Mouse (Mus musculus): Measurements from ENCODE around the gene Rarres2. TPM values are rescaled to one million over a fixed set of nuclear protein-coding genes. Genes with fewer than 3 reads are reported as not detected.
A peak's percentile ranks its signal among the peaks of the same experiment; 100 is the strongest.

The Rarres2 gene
- polyA plus RNA-seq, 1 experiment from 2014 or later: 68.7 TPM

DNA sequence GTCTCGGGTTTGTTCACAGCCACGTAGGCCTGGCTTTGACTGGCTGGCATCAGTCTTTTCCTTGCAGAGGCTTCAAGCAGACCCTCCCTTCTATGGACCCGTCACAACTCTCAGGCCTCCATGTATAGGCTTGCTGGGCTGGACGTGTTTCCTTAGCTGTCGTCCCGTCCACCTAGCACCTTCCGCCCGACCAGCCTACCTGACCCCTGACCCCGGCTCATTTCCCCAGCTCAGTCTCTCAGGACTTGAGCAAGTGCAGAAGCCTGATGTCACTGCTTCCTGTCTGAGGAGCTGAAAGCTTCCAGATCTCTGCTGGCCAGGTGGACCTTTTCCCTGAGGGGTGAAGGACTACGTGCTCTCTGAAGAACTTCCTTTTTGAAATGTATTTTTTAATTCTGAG, 691 bp upstream of the Rarres2 start:
- ATAC-seq (replicated peaks; ENCODE audit: low FRiP score): peak; percentile 49; the same call in 1 of the 2 replicates
- no peaks in the 10 kb centered on the region for H3K27me3 ChIP-seq
- peak overlapping the region; percentile 72 for H3K27ac ChIP-seq
- H3K9me3 ChIP-seq (replicated peaks): no peaks in the 10 kb centered on the region
- no peak overlapping the region for H3K4me3 ChIP-seq (replicated peaks)
- peaks cover 43% of the 10 kb centered on the region for H3K4me1 ChIP-seq
- 25% methylated on average over 10 of the region's 10 CpGs for WGBS
- H3K36me3 ChIP-seq: no peaks in the 10 kb centered on the region
- no peak overlapping the region for H3K9ac ChIP-seq
- no peak overlapping the region for H3K4me2 ChIP-seq

DNA sequence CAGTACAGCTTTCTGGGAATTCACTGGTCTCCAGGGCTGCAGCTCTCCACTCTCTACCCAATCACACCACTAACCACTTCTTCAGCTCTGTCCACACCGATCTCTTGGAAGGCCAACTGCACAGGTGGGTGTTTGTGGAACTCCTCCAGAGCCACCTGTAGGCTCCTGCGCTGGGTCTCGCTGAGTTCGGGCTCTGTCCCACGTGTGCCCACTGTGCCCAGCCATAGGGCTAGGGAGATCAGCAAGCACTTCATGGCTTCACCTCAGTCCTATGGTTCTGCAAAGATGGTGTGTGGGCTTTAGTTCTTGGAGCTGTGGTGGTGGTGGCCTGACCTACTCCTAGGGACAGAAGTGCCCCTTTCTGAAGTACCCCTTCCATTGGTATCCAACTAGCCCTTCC, 575 bp downstream of the Rarres2 start:
- Histone ChIP-seq H3K4me1 (peaks cover 41% of the 10 kb centered on the region), H3K4me2 (peak overlapping the region; percentile 47), H3K9ac (no peak overlapping the region), H3K27ac (peak overlapping the region; percentile 75), H3K27me3 (no peaks in the 10 kb centered on the region), H3K9me3 (replicated peaks) (no peaks in the 10 kb centered on the region), H3K4me3 (replicated peaks) (peak overlapping the region; percentile 12), H3K36me3 (no peaks in the 10 kb centered on the region)
- ATAC-seq (replicated peaks; ENCODE audit: low FRiP score): no peak
- WGBS: 91% methylated on average over 5 of the region's 5 CpGs

DNA sequence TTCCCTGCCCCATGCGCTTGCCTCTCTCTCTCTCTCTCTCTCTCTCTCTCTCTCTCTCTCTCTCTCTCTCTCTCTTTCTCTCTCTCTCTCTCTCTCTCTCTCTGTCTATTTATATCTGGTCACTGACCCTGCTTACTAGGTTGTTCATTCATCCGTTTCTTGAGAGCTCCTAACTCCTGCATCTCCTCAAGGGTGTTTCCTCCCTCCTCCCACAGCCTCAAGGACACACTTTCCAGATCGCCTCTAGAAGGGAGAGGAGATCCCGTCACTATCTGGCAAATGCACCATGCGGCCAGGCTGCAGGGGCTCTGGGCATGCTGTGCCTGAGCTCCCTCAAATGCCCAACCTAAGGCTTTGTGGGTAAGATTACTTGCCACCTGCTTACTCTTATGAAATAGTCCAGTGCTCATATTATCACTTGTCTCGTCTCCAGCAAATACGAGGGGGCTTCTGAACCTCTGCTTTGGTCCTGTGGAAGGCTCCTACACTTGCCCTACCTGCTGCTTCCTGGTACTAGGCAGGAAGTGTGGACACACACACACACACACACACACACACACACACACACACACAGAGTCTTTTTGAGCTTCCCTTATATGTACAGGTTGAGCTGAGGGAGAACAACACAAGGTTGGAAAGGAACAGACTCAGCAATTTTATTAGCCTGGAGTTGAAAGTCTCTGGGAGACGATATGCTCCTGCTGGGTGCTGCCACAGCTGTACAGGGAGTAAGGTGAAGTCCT, 3.4 kb downstream of the Rarres2 start:
- Histone ChIP-seq H3K4me2 (no peak overlapping the region), H3K27ac (peak overlapping the region; percentile 82)
- no peak for ATAC-seq (replicated peaks; ENCODE audit: low FRiP score)

DNA sequence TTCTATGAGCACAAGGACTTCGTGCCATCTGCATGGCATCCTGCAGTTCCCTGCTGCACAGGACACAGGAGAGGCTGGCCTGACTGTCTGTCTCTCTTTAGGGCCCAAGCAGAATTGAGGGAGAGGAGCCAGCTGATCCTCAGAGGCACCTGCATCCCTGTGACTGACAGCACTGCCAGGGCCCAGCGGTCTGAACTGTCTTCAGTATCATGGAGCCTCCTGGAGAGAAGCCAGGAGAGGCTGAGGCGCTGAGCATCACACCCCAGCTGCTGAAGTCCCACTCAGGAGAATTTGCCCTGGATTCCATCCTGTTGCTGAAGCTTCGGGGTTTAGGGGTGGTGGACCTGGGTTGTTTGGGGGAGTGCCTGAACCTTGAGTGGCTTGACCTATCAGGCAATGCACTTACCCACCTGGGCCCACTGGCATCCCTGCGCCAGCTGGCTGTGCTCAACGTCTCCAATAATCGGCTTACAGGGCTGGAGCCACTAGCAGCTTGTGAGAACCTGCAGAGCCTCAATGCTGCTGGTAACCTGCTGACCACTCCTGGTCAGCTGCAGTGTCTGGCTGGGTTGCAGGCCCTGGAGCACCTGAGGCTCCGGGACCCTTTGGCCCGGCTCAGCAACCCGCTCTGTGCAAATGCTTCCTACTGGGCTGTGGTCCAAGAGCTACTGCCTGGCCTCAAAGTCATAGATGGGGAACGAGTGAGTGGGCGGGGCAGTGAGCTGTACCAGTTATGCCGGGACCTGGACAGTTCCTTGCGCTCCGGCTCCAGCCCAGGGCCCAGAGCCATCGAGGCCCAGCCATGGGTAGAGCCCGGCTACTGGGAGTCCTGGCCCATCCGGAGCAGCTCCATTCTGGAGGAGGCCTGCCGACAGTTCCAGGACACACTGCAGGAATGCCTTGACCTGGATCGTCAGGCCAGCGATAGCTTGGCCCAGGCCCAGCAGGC, 4.3 kb downstream of the Rarres2 start:
- Histone ChIP-seq H3K4me2 (no peak overlapping the region), H3K36me3 (peaks cover 6% of the 10 kb centered on the region; the same call in 1 of the 2 replicates), H3K27ac (peak overlapping the region; percentile 82), H3K27me3 (no peaks in the 10 kb centered on the region), H3K4me3 (replicated peaks) (no peak overlapping the region), H3K9ac (no peak overlapping the region), H3K4me1 (peaks cover 54% of the 10 kb centered on the region), H3K9me3 (replicated peaks) (no peaks in the 10 kb centered on the region)
- peak; percentile 31 for ATAC-seq (replicated peaks; ENCODE audit: low FRiP score)
- 57% methylated on average over 21 of the region's 21 CpGs for WGBS

More for the DNA sequence above, 3.4 kb downstream of the Rarres2 start:
- Histone ChIP-seq H3K4me3 (replicated peaks) (no peak overlapping the region), H3K9ac (no peak overlapping the region), H3K27me3 (no peaks in the 10 kb centered on the region), H3K9me3 (replicated peaks) (no peaks in the 10 kb centered on the region), H3K4me1 (peaks cover 55% of the 10 kb centered on the region), H3K36me3 (peaks cover 6% of the 10 kb centered on the region; the same call in 1 of the 2 replicates)
- WGBS: 59% methylated on average over 8 of the region's 8 CpGs

DNA sequence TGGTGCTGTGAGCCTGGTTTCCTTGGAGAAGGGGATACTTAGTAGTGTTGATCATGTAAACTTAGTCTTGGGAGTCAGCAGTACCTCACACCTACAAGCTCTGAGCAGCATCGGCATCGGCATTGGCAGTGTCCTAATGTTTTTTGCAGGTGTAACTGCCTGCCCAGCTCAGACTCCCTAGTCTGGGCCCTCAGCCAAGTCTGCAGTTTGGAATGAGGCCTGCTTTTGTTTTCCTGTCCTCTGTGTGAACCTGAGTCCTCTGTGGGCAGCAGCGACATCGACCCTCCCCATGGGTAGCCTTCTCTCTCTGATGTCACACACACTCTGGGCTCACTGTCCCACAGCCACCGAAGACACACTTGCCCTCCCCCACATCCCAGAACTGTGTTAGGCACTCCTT, 6.3 kb downstream of the Rarres2 start:
- Histone ChIP-seq H3K9ac (no peak overlapping the region), H3K36me3 (peaks cover 6% of the 10 kb centered on the region), H3K27ac (peak overlapping the region; percentile 67), H3K4me1 (peaks cover 34% of the 10 kb centered on the region), H3K4me3 (replicated peaks) (no peak overlapping the region), H3K27me3 (no peaks in the 10 kb centered on the region), H3K4me2 (no peak overlapping the region), H3K9me3 (replicated peaks) (no peaks in the 10 kb centered on the region)
- WGBS: 25% methylated on average over 5 of the region's 5 CpGs
- peak; percentile 26 for ATAC-seq (replicated peaks; ENCODE audit: low FRiP score)

DNA sequence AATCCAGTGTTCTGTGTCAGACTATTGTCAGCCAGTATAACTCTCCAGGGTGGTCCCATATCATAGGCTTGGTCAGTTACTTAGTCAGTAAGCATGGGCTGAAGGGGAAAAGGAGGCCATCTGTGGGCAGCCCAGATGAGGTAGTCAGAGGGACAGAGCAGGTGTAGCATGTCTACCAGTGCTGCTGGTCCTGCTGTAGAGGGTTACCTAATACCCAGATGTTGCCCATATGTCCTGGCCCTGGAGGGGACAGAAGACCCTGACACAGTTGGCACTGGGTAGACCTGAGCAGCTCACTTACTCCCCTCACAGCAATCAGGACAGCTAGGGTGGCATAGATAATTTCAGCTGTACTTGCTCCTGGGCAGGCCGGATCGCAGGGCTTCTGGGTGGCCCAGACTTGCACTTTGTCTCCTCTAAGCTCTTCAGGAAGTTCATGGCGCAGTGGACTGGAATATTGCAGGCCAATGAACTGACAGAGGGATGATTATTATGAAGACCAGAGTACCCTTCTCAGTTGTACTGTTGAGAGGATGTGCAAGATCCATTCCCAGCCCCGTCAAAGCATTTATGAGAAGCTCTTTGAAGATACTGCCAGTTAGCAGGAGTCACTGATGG, 6.8 kb downstream of the Rarres2 start:
- H3K27ac ChIP-seq: peak overlapping the region; percentile 67; the same call in 1 of the 2 replicates
- H3K27me3 ChIP-seq: no peaks in the 10 kb centered on the region
- peaks cover 34% of the 10 kb centered on the region for H3K4me1 ChIP-seq
- H3K4me3 ChIP-seq (replicated peaks): no peak overlapping the region
- no peak overlapping the region for H3K4me2 ChIP-seq
- H3K9ac ChIP-seq: no peak overlapping the region
- no peak for ATAC-seq (replicated peaks; ENCODE audit: low FRiP score)
- H3K36me3 ChIP-seq: peaks cover 6% of the 10 kb centered on the region
- 82% methylated on average over 4 of the region's 4 CpGs for WGBS
- no peaks in the 10 kb centered on the region for H3K9me3 ChIP-seq (replicated peaks)

DNA sequence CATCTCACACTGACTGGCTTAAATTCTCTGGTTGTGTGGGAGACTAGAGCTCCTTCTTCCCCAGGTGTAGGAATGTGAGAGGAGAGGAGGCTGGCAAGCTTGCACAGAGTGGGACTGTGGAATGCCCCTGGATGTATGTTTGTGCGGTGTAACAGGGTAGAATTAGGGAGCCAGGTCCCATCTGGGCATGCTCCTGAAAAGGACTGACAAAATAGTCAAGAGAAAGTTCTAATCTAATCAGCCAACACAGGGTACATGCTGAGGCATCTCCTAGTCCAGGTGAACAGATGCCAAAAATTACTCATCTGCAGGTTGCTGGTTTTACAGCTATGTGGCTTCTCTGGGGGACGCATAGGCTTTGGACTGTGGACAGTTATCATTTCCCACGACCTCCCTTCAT, 16.6 kb downstream of the Rarres2 start:
- WGBS: 89% methylated on average over 3 of the region's 3 CpGs
- Histone ChIP-seq H3K27me3 (no peaks in the 10 kb centered on the region), H3K9ac (no peak overlapping the region), H3K4me1 (peaks cover 15% of the 10 kb centered on the region), H3K36me3 (no peaks in the 10 kb centered on the region), H3K4me2 (no peak overlapping the region; the same call in 1 of the 2 replicates), H3K4me3 (replicated peaks) (no peak overlapping the region), H3K9me3 (replicated peaks) (no peaks in the 10 kb centered on the region), H3K27ac (0 out of 2 replicates have a peak overlapping the region, but pooled peaks have one; percentile 97)
- ATAC-seq (replicated peaks; ENCODE audit: low FRiP score): no peak

DNA sequence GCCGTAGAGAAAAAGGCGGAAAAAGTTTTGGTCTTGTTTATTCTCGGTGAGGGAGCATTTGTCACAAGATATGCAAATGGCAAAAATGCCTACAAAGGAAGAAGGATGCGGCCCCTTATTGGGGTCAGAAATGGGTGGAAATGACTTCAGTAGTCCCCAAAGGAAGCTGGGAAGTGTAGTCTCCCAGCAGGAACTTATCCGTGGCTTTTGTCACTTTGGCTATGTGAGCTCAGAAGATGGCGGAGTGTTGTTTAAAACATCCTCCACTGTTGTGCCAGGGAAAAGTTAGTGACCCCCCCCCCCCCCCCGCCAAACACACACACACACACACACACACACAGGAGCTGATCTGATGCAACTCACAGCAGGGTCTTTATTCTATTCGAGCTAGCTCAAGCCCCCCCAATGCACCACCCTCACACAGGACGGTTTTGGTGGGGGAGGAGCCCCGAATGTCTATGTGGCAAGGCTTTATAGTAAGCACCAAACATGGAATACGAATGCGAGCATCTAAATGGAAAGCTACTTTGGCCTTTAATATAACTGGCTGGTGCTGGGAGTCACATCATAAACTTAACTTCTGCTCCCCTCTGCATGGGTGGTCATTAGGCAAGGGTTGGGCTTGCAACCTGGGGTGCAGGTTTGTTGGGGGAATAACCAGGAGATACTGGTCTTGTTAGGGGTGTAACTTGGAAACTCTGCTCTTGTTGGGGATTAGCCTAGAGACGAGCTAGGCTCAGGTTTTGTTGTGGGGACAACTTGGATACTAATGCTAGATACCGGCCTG, 17.3 kb downstream of the Rarres2 start:
- Histone ChIP-seq H3K4me2 (peak overlapping the region; percentile 70), H3K36me3 (no peaks in the 10 kb centered on the region), H3K27ac (peak overlapping the region; percentile 97), H3K27me3 (no peaks in the 10 kb centered on the region), H3K9me3 (replicated peaks) (no peaks in the 10 kb centered on the region), H3K9ac (peak overlapping the region; percentile 36), H3K4me1 (peaks cover 15% of the 10 kb centered on the region), H3K4me3 (replicated peaks) (peak overlapping the region; percentile 45)
- 31% methylated on average over 14 of the region's 14 CpGs for WGBS
- peak; percentile 85 for ATAC-seq (replicated peaks; ENCODE audit: low FRiP score)

DNA sequence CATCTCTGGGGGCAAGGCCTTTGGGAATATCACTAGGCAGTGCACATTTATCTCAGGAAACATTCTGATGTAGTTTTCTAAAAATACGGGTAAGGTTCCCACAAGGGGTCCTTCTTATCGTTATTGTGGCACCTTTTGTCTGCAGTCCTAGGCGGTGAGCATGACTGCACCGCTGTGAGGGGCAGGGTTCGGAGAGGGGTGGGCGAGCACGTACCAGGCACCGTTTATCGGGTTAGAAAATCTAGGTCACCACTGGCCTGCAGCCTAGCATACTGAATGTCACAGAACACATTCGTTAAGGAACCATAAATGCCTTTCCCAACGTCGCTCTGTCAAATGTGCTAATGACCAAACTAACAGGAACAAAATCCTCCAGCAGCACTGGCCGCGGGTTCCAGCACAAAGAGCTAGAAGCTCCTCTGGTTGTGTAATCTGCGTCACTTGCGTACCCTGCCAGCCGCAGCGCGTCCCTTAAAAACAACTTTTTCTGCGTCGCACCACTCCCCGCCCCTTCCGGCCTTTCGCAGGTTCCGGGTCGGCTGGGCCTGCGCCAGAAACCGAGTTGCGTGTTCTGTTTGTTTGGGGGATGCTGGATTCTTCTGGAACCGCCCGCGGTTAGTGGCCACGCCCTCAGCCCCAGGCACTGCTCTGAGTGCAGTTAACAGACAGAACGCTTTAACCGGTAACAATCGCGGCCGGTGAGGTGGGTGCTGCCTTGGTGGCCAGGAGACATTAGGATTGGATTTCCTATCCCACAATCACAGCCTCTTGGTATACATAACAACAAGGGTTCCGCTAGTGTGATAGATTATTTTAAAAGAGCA, 18.1 kb downstream of the Rarres2 start, which contains the start of gene Lrrc61:
Lrrc61 (plus strand) TSS at position 517 of the 824 bp plus-strand sequence.
- peak within 1 kb of the TSS; percentile 97 for H3K27ac ChIP-seq
- WGBS: 1% methylated on average over 39 of the region's 39 CpGs

DNA sequence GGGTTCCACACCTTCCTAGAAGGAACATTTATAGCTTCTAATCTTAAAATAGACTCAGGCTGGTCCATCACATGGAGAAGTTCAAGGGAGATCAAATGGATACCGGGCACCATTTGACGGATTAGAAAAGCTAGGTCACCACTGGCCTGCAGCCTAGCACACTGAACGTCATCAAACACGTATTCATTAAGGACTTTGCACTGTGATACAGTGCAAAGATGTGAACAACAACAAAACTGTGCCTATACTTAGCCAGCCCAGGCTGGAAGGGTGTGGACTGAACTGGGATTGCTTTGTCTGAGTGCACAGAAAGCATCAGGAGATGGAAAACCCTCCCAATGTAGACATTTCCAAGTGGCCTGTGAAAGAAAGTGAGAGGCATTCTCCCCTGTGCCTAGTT, 18.8 kb downstream of the Rarres2 start:
- H3K27ac ChIP-seq: peak overlapping the region; percentile 97
- ATAC-seq (replicated peaks; ENCODE audit: low FRiP score): no peak
- 87% methylated on average over 4 of the region's 4 CpGs for WGBS
- peak overlapping the region; percentile 70 for H3K4me2 ChIP-seq
- H3K4me3 ChIP-seq (replicated peaks): peak overlapping the region; percentile 45
- peaks cover 15% of the 10 kb centered on the region for H3K4me1 ChIP-seq
- H3K9ac ChIP-seq: peak overlapping the region; percentile 36
- no peaks in the 10 kb centered on the region for H3K36me3 ChIP-seq
- no peaks in the 10 kb centered on the region for H3K9me3 ChIP-seq (replicated peaks)
- H3K27me3 ChIP-seq: no peaks in the 10 kb centered on the region

More for the DNA sequence above, 18.1 kb downstream of the Rarres2 start, which contains the start of gene Lrrc61:
- Histone ChIP-seq H3K9me3 (replicated peaks) (no peaks in the 10 kb centered on the region), H3K4me1 (peaks cover 15% of the 10 kb centered on the region), H3K27me3 (no peaks in the 10 kb centered on the region), H3K4me2 (peak within 1 kb of the TSS; percentile 70), H3K36me3 (no peaks in the 10 kb centered on the region), H3K9ac (peak within 1 kb of the TSS; percentile 36), H3K4me3 (replicated peaks) (peak within 1 kb of the TSS; percentile 45)
- peak; percentile 94 for ATAC-seq (replicated peaks; ENCODE audit: low FRiP score)

Data from kidney, embryonic 15.5 days (tissue).